Mouse (Mus musculus): ENCODE results near the gene Slc16a1. TPM values are rescaled to one million over a fixed set of nuclear protein-coding genes. Genes with fewer than 3 reads are reported as not detected.

The Slc16a1 gene
- total and polyA plus RNA-seq, 3 experiments = 60.3 to 192 (median 97.5) TPM

DNA sequence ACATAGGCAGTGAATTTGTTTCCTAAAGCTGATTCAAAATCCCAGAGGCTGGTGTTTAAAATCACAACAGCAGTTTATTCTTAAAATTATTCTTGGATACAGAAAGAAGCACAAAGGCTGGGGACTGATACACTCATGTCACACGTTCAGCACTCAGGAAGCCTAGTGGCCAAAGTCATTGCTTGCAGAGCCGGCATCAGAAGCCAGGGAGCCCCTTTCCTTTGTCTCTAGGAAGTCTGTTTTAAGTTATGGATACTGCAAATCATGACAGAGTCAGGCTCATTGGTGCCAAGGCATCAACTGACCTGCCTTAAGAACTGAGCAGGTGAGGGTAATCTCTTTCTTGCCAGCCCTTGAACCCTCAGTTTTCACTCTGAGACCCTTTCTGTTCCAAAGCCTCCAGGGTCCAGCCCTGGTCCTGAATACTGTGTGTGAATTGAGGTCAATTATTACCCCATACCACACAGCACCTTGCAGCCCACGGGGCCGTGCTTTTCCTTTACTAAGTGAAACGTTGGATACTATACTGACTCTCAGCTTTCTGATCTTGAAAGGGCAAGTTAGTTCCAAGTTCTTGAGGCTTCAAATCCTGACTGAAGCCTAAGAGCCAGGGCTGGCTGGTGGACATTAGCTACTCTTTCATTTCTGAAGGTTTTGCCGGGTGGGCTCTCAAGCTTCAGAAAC is 41.9 kb upstream of the Slc16a1 start:
- dilution Hi-C loops (cut with MboI; ENCODE audit: extremely low pct_ligation_motif_present, extremely low pct_unique_long_range_greater_than_20kb, low sequenced_read_pairs) (no loop called here), in situ Hi-C loops (cut with MboI; ENCODE audit: low pct_ligation_motif_present, low pct_unique_long_range_greater_than_20kb, low sequenced_read_pairs) (no loop called here)
- Histone ChIP-seq H3K36me3 (replicated peaks in 1 of 2; ENCODE audit: control insufficient read depth in 1 of 2, insufficient read depth in 1 of 2, low read length in 1 of 2) (no peaks in the 10 kb centered on the region), H3K9me3 (replicated peaks; ENCODE audit: low read length) (peaks cover 4% of the 10 kb centered on the region), H3K4me2 (ENCODE audit: insufficient read depth, low read depth, poor library complexity, severe bottlenecking) (no peak overlapping the region), H3K27me3 (replicated peaks) (no peaks in the 10 kb centered on the region), H3K4me1 (ENCODE audit: control insufficient read depth in 1 of 2, insufficient read depth in 2 of 2) (no peaks in the 10 kb centered on the region), H3K9ac (ENCODE audit: insufficient read depth, low read depth) (no peak overlapping the region), H3K27ac (ENCODE audit: insufficient read depth, low read depth) (no peak overlapping the region), H3K79me2 (replicated peaks; ENCODE audit: control insufficient read depth, extremely low read depth, insufficient read depth, poor library complexity, severe bottlenecking) (no peaks in the 10 kb centered on the region), H3K4me3 (replicated peaks in 1 of 3; ENCODE audit: low read depth in 2 of 3, low read length in 2 of 3, poor library complexity in 1 of 3) (no peak overlapping the region)
- no peak for DNase-seq (ENCODE audit: extremely low read depth)
- TF ChIP-seq ZKSCAN1 (IDR thresholded peaks at IDR 0.05; ENCODE audit: borderline replicate concordance, low read depth, low read length) = no peak
- TF ChIP-seq CHD2 (IDR thresholded peaks at IDR 0.05; ENCODE audit: low read length) = no peak
- TF ChIP-seq USF1 (IDR thresholded peaks at IDR 0.05; ENCODE audit: low read depth, low read length) = no peak
- no peak for TF ChIP-seq SIN3A (IDR thresholded peaks at IDR 0.05; ENCODE audit: low read length)
- TF ChIP-seq UBTF (IDR thresholded peaks at IDR 0.05; ENCODE audit: low read depth, low read length) = no peak
- no peak for TF ChIP-seq E2F4 (IDR thresholded peaks at IDR 0.05; ENCODE audit: insufficient replicate concordance, low read depth, low read length)
- no peak for TF ChIP-seq HCFC1 (IDR thresholded peaks at IDR 0.05; ENCODE audit: low read depth, low read length)

DNA sequence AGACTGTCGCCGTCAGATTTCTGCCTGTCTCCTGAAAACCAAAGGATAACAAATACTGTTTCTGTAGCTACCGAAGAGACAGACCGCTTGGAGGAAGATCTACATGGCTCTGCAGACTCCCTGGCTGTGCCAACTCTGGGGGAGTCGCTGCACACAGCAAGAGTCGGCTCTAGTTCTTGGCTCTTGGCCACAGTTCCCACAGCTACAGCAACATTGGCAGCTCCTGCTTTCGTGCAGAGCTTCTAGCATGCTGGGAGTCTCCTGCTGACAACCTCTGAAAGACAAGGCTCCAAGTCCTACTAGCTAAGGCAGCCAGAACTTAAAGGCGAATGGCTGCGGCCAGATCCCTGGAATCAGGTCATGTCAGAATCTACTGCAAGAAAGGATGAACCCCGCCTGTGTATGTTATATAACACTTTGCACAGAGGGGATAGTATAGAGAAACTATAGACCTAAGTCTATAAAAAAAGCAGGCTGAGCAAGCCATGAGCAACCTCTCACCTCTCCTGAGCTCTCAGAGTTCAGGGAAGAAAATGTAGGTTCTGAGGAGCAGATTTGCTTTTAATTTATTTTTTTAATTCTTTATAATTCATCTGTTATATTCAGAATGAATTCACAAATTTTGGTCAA is 41.2 kb upstream of the Slc16a1 start:
- Histone ChIP-seq H3K27me3 (replicated peaks) (no peaks in the 10 kb centered on the region), H3K27ac (ENCODE audit: insufficient read depth, low read depth) (no peak overlapping the region), H3K4me2 (ENCODE audit: insufficient read depth, low read depth, poor library complexity, severe bottlenecking) (no peak overlapping the region), H3K4me3 (replicated peaks in 1 of 3; ENCODE audit: low read depth in 2 of 3, low read length in 2 of 3, poor library complexity in 1 of 3) (no peak overlapping the region), H3K9me3 (replicated peaks; ENCODE audit: low read length) (peaks cover 4% of the 10 kb centered on the region), H3K79me2 (replicated peaks; ENCODE audit: control insufficient read depth, extremely low read depth, insufficient read depth, poor library complexity, severe bottlenecking) (no peaks in the 10 kb centered on the region), H3K36me3 (replicated peaks in 1 of 2; ENCODE audit: control insufficient read depth in 1 of 2, insufficient read depth in 1 of 2, low read length in 1 of 2) (no peaks in the 10 kb centered on the region), H3K9ac (ENCODE audit: insufficient read depth, low read depth) (no peak overlapping the region), H3K4me1 (ENCODE audit: control insufficient read depth in 1 of 2, insufficient read depth in 2 of 2) (no peaks in the 10 kb centered on the region)
- in situ Hi-C loops (cut with MboI; ENCODE audit: low pct_ligation_motif_present, low pct_unique_long_range_greater_than_20kb, low sequenced_read_pairs) (no loop called here), dilution Hi-C loops (cut with MboI; ENCODE audit: extremely low pct_ligation_motif_present, extremely low pct_unique_long_range_greater_than_20kb, low sequenced_read_pairs) (no loop called here)
- no peak for DNase-seq (ENCODE audit: extremely low read depth)
- TF ChIP-seq TCF12 (IDR thresholded peaks at IDR 0.05; ENCODE audit: low read depth, low read length) = no peak
- TF ChIP-seq POLR2AphosphoS2 (IDR thresholded peaks at IDR 0.05; ENCODE audit: low read depth, low read length) = no peak
- no peak for TF ChIP-seq MAFK (IDR thresholded peaks at IDR 0.05; ENCODE audit: insufficient replicate concordance, low read length)
- no peak for TF ChIP-seq UBTF (IDR thresholded peaks at IDR 0.05; ENCODE audit: low read depth, low read length)
- TF ChIP-seq SMC3 (IDR thresholded peaks at IDR 0.05; ENCODE audit: low read depth, low read length) = no peak
- no peak for TF ChIP-seq ZNF384 (IDR thresholded peaks at IDR 0.05; ENCODE audit: low read depth, low read length)
- no peak for TF ChIP-seq EP300 (IDR thresholded peaks at IDR 0.05; ENCODE audit: low read length)
- TF ChIP-seq PAX5 (IDR thresholded peaks at IDR 0.05; ENCODE audit: low read length) = no peak
- TF ChIP-seq USF2 (conservative IDR thresholded peaks at IDR 0.05; ENCODE audit: low read depth, low read length) = no peak
